ENCODE assay signal across 32 mouse cellular contexts in the genomic region with DNA sequence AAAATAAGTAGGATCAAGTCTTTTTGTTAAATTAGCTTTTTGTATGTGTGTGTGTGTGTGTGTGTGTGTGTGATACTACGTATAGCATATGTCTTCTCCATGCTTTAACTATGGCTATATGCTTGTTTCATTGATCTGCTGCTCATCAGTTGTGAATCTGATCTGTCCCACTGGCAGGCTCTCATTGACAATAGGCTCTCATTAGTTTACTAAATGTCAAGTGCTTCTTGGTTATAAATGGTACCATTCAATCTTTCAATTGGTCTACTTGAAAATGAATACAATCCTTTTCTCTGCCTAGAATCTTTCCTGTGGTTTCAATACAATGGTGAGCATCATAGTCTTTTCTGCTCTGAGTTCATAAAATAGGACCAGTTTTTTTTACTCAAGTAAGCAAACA.
"Had no signal": no experiment of that assay in that cellular context is flagged by ENCODE, and none has a peak within 500 bp of the region (broad histone marks: within the 10 kb centered on the region; RNA-seq: fewer than 3 reads in every experiment).

No protein-coding gene starts in this region.

- H3K9me3 ChIP-seq: limb, embryonic 10.5 days; limb, embryonic 12.5 days; limb, embryonic 13.5 days; limb, embryonic 15.5 days; liver, embryonic 12.5 days; liver, embryonic 13.5 days; liver, embryonic 15.5 days; lung, embryonic 15.5 days; megakaryocyte, embryonic 14.5 days; midbrain, embryonic 10.5 days; midbrain, embryonic 12.5 days; midbrain, embryonic 13.5 days; midbrain, embryonic 15.5 days; neural tube, embryonic 12.5 days; neural tube, embryonic 13.5 days had no signal

- H3K27me3 ChIP-seq: limb, embryonic 12.5 days; limb, embryonic 13.5 days; limb, embryonic 15.5 days; liver, embryonic 12.5 days; liver, embryonic 13.5 days; liver, embryonic 15.5 days; lung, embryonic 15.5 days; megakaryocyte, embryonic 14.5 days; midbrain, embryonic 12.5 days; midbrain, embryonic 13.5 days; midbrain, embryonic 15.5 days; neural tube, embryonic 12.5 days; neural tube, embryonic 13.5 days had no signal

- H3K9ac ChIP-seq: limb, embryonic 12.5 days; limb, embryonic 13.5 days; limb, embryonic 15.5 days; liver, embryonic 12.5 days; liver, embryonic 13.5 days; liver, embryonic 14.5 days; liver, embryonic 15.5 days; liver, postnatal 0 days; lung, embryonic 14.5 days; lung, embryonic 15.5 days; midbrain, embryonic 12.5 days; midbrain, embryonic 13.5 days; midbrain, embryonic 15.5 days; neural tube, embryonic 12.5 days; neural tube, embryonic 13.5 days had no signal

- DNase-seq: left cerebral cortex, postnatal 4 days; liver; liver, embryonic 13.5 days; liver, postnatal 0 days; lung, adult 18-20 months; lung, adult 2 months; lung, embryonic 14.5 days; lung, postnatal 10 days; lung, postnatal 14 days; lung, postnatal 36 days; lung, postnatal 4 days; midbrain, embryonic 14.5 days had no signal

- H3K27ac ChIP-seq: limb, embryonic 10.5 days; limb, embryonic 12.5 days; limb, embryonic 13.5 days; limb, embryonic 15.5 days; liver, embryonic 12.5 days; liver, embryonic 13.5 days; liver, embryonic 14.5 days; liver, embryonic 15.5 days; lung, embryonic 15.5 days; macrophage; midbrain, embryonic 10.5 days; midbrain, embryonic 12.5 days; midbrain, embryonic 13.5 days; midbrain, embryonic 15.5 days; neural tube, embryonic 12.5 days; neural tube, embryonic 13.5 days had no signal

- H3K4me2 ChIP-seq: limb, embryonic 12.5 days; limb, embryonic 13.5 days; limb, embryonic 15.5 days; liver, embryonic 11.5 days; liver, embryonic 12.5 days; liver, embryonic 13.5 days; liver, embryonic 15.5 days; lung, embryonic 14.5 days; lung, embryonic 15.5 days; midbrain, embryonic 12.5 days; midbrain, embryonic 13.5 days; midbrain, embryonic 15.5 days; neural tube, embryonic 12.5 days; neural tube, embryonic 13.5 days had no signal

- H3K36me3 ChIP-seq: limb, embryonic 10.5 days; limb, embryonic 12.5 days; limb, embryonic 13.5 days; limb, embryonic 15.5 days; liver, embryonic 12.5 days; liver, embryonic 13.5 days; liver, embryonic 15.5 days; lung, embryonic 15.5 days; midbrain, embryonic 10.5 days; midbrain, embryonic 12.5 days; midbrain, embryonic 13.5 days; midbrain, embryonic 15.5 days; neural tube, embryonic 12.5 days; neural tube, embryonic 13.5 days had no signal

- H3K4me1 ChIP-seq: limb, embryonic 10.5 days; limb, embryonic 12.5 days; limb, embryonic 13.5 days; limb, embryonic 15.5 days; liver, embryonic 12.5 days; liver, embryonic 13.5 days; liver, embryonic 15.5 days; lung, embryonic 15.5 days; megakaryocyte, embryonic 14.5 days; midbrain, embryonic 10.5 days; midbrain, embryonic 12.5 days; midbrain, embryonic 13.5 days; midbrain, embryonic 15.5 days; neural tube, embryonic 12.5 days; neural tube, embryonic 13.5 days had no signal

- H3K4me3 ChIP-seq: limb, embryonic 10.5 days; limb, embryonic 12.5 days; limb, embryonic 13.5 days; limb, embryonic 15.5 days; liver, embryonic 12.5 days; liver, embryonic 13.5 days; liver, embryonic 15.5 days; lung, embryonic 15.5 days; megakaryocyte, embryonic 14.5 days; midbrain, embryonic 10.5 days; midbrain, embryonic 12.5 days; midbrain, embryonic 13.5 days; midbrain, embryonic 15.5 days; myocyte; neural tube, embryonic 12.5 days; neural tube, embryonic 13.5 days had no signal

- ATAC-seq: liver, embryonic 12.5 days; liver, postnatal 0 days; lung, postnatal 0 days; midbrain, embryonic 13.5 days; midbrain, embryonic 15.5 days; midbrain, embryonic 16.5 days had no signal
